Mouse (Mus musculus): ENCODE measurements around the gene Slc30a6. TPM values are rescaled to one million over a fixed set of nuclear protein-coding genes. Genes with fewer than 3 reads are reported as not detected.

Slc30a6 gene
- polyA plus RNA-seq, 2 experiments, result 38.8 to 41.1 TPM

- WGBS, result 76% methylated on average over 5 of the region's 5 CpGs
- ATAC-seq (ENCODE audit: low FRiP score, low read depth) (no peak), DNase-seq (ENCODE audit: low spot score) (no peak)
- Histone ChIP-seq H3K9me3 (ENCODE audit: control insufficient read depth, low read length) (no peaks in the 10 kb centered on the region), H3K4me1 (ENCODE audit: control insufficient read depth, insufficient read depth, low read length) (no peaks in the 10 kb centered on the region), H3K4me3 (replicated peaks; ENCODE audit: low read length) (no peak overlapping the region), H3K9ac (ENCODE audit: low read depth, low read length, severe bottlenecking) (no peak overlapping the region), H3K36me3 (ENCODE audit: control insufficient read depth, insufficient read depth, low read length) (no peaks in the 10 kb centered on the region), H3K4me2 (replicated peaks; ENCODE audit: low read depth, low read length, severe bottlenecking) (no peak overlapping the region), H3K27ac (replicated peaks; ENCODE audit: low read depth, low read length) (no peak overlapping the region), H3K27me3 (ENCODE audit: control insufficient read depth, insufficient read depth, low read length) (no peaks in the 10 kb centered on the region)
- TF ChIP-seq POLR2A (IDR thresholded peaks at IDR 0.05; ENCODE audit: borderline replicate concordance, extremely low read depth, insufficient read depth, insufficient read length), result no peak
Observed at GRCm38 (mm10) chr17:74440486-74440885, 45.1 kb downstream of the Slc30a6 start.

GRCm38 (mm10) chr17:74449776-74450175, 54.4 kb downstream of the Slc30a6 start:
- H3K9me3 ChIP-seq (ENCODE audit: control insufficient read depth, low read length), result no peaks in the 10 kb centered on the region
- no peak for ATAC-seq (ENCODE audit: low FRiP score, low read depth)

GRCm38 (mm10) chr17:74453928-74454327, 58.5 kb downstream of the Slc30a6 start:
- H3K4me3 ChIP-seq (replicated peaks; ENCODE audit: low read length), result no peak overlapping the region
- 76% methylated on average over 3 of the region's 3 CpGs for WGBS
- no peaks in the 10 kb centered on the region for H3K27me3 ChIP-seq (ENCODE audit: control insufficient read depth, insufficient read depth, low read length)
- no peak overlapping the region for H3K4me2 ChIP-seq (replicated peaks; ENCODE audit: low read depth, low read length, severe bottlenecking)
- no peaks in the 10 kb centered on the region for H3K36me3 ChIP-seq (ENCODE audit: control insufficient read depth, insufficient read depth, low read length)
- no peaks in the 10 kb centered on the region for H3K4me1 ChIP-seq (ENCODE audit: control insufficient read depth, insufficient read depth, low read length)
- no peaks in the 10 kb centered on the region for H3K9me3 ChIP-seq (ENCODE audit: control insufficient read depth, low read length)
- ATAC-seq (ENCODE audit: low FRiP score, low read depth) (no peak), DNase-seq (ENCODE audit: low spot score) (no peak)
- no peak overlapping the region for H3K27ac ChIP-seq (replicated peaks; ENCODE audit: low read depth, low read length)
- no peak overlapping the region for H3K9ac ChIP-seq (ENCODE audit: low read depth, low read length, severe bottlenecking)
- no peak for TF ChIP-seq POLR2A (IDR thresholded peaks at IDR 0.05; ENCODE audit: borderline replicate concordance, extremely low read depth, insufficient read depth, insufficient read length)

More at GRCm38 (mm10) chr17:74449776-74450175, 54.4 kb downstream of the Slc30a6 start:
- DNase-seq (ENCODE audit: low spot score), result no peak
- WGBS, result 90% methylated on average over 10 of the region's 10 CpGs
- no peak for TF ChIP-seq POLR2A (IDR thresholded peaks at IDR 0.05; ENCODE audit: borderline replicate concordance, extremely low read depth, insufficient read depth, insufficient read length)
- Histone ChIP-seq H3K27me3 (ENCODE audit: control insufficient read depth, insufficient read depth, low read length) (no peaks in the 10 kb centered on the region), H3K4me3 (replicated peaks; ENCODE audit: low read length) (no peak overlapping the region), H3K9ac (ENCODE audit: low read depth, low read length, severe bottlenecking) (no peak overlapping the region), H3K27ac (replicated peaks; ENCODE audit: low read depth, low read length) (no peak overlapping the region), H3K4me2 (replicated peaks; ENCODE audit: low read depth, low read length, severe bottlenecking) (no peak overlapping the region), H3K36me3 (ENCODE audit: control insufficient read depth, insufficient read depth, low read length) (no peaks in the 10 kb centered on the region), H3K4me1 (ENCODE audit: control insufficient read depth, insufficient read depth, low read length) (no peaks in the 10 kb centered on the region)

GRCm38 (mm10) chr17:74454660-74455059, 59.3 kb downstream of the Slc30a6 start:
- ATAC-seq (ENCODE audit: low FRiP score, low read depth), result no peak
- TF ChIP-seq POLR2A (IDR thresholded peaks at IDR 0.05; ENCODE audit: borderline replicate concordance, extremely low read depth, insufficient read depth, insufficient read length), result no peak

GRCm38 (mm10) chr17:74455426-74455825, 60.0 kb downstream of the Slc30a6 start:
- no peaks in the 10 kb centered on the region for H3K9me3 ChIP-seq (ENCODE audit: control insufficient read depth, low read length)
- H3K4me1 ChIP-seq (ENCODE audit: control insufficient read depth, insufficient read depth, low read length), result no peaks in the 10 kb centered on the region
- H3K4me3 ChIP-seq (replicated peaks; ENCODE audit: low read length), result no peak overlapping the region
- H3K4me2 ChIP-seq (replicated peaks; ENCODE audit: low read depth, low read length, severe bottlenecking), result no peak overlapping the region
- H3K27ac ChIP-seq (replicated peaks; ENCODE audit: low read depth, low read length), result no peak overlapping the region
- ATAC-seq (ENCODE audit: low FRiP score, low read depth) (no peak), DNase-seq (ENCODE audit: low spot score) (no peak)
- TF ChIP-seq POLR2A (IDR thresholded peaks at IDR 0.05; ENCODE audit: borderline replicate concordance, extremely low read depth, insufficient read depth, insufficient read length), result no peak
- no peaks in the 10 kb centered on the region for H3K27me3 ChIP-seq (ENCODE audit: control insufficient read depth, insufficient read depth, low read length)
- H3K36me3 ChIP-seq (ENCODE audit: control insufficient read depth, insufficient read depth, low read length), result no peaks in the 10 kb centered on the region
- WGBS, result 91% methylated on average over 4 of the region's 4 CpGs
- no peak overlapping the region for H3K9ac ChIP-seq (ENCODE audit: low read depth, low read length, severe bottlenecking)

More at GRCm38 (mm10) chr17:74454660-74455059, 59.3 kb downstream of the Slc30a6 start:
- Histone ChIP-seq H3K9me3 (ENCODE audit: control insufficient read depth, low read length) (no peaks in the 10 kb centered on the region), H3K4me2 (replicated peaks; ENCODE audit: low read depth, low read length, severe bottlenecking) (no peak overlapping the region), H3K9ac (ENCODE audit: low read depth, low read length, severe bottlenecking) (no peak overlapping the region), H3K27me3 (ENCODE audit: control insufficient read depth, insufficient read depth, low read length) (no peaks in the 10 kb centered on the region), H3K36me3 (ENCODE audit: control insufficient read depth, insufficient read depth, low read length) (no peaks in the 10 kb centered on the region), H3K27ac (replicated peaks; ENCODE audit: low read depth, low read length) (no peak overlapping the region), H3K4me1 (ENCODE audit: control insufficient read depth, insufficient read depth, low read length) (no peaks in the 10 kb centered on the region), H3K4me3 (replicated peaks; ENCODE audit: low read length) (no peak overlapping the region)
- DNase-seq (ENCODE audit: low spot score), result no peak
- WGBS, result 86% methylated on average over 1 of the region's 1 CpGs

GRCm38 (mm10) chr17:74456825-74457224, 61.4 kb downstream of the Slc30a6 start:
- no peak for ATAC-seq (ENCODE audit: low FRiP score, low read depth)
- WGBS, result 90% methylated on average over 5 of the region's 5 CpGs
- Histone ChIP-seq H3K9ac (ENCODE audit: low read depth, low read length, severe bottlenecking) (no peak overlapping the region), H3K36me3 (ENCODE audit: control insufficient read depth, insufficient read depth, low read length) (no peaks in the 10 kb centered on the region), H3K4me3 (replicated peaks; ENCODE audit: low read length) (no peak overlapping the region), H3K27ac (replicated peaks; ENCODE audit: low read depth, low read length) (no peak overlapping the region), H3K27me3 (ENCODE audit: control insufficient read depth, insufficient read depth, low read length) (no peaks in the 10 kb centered on the region), H3K4me2 (replicated peaks; ENCODE audit: low read depth, low read length, severe bottlenecking) (no peak overlapping the region), H3K4me1 (ENCODE audit: control insufficient read depth, insufficient read depth, low read length) (no peaks in the 10 kb centered on the region), H3K9me3 (ENCODE audit: control insufficient read depth, low read length) (no peaks in the 10 kb centered on the region)
- no peak for TF ChIP-seq POLR2A (IDR thresholded peaks at IDR 0.05; ENCODE audit: borderline replicate concordance, extremely low read depth, insufficient read depth, insufficient read length)
- no peak for DNase-seq (ENCODE audit: low spot score)
